Mouse (Mus musculus) liver, adult 2 months (tissue): ENCODE measurements around the gene Nrbp1. TPM values are rescaled to one million over a fixed set of nuclear protein-coding genes. Genes with fewer than 3 reads are reported as not detected.

Source experiments
- DNase-seq: peaks from one replicate; pipeline ENCODE4 v3.0.0-alpha.2; 2011; ENCODE audit warnings: low read depth, low spot score; ENCODE audit errors: extremely low read depth
- H3K27ac ChIP-seq: fragments of 200-500 bp; replicated peaks from 2 replicates; pipeline ENCODE4 v1.5.1; 2012; ENCODE audit warnings: low read depth, mild to moderate bottlenecking, control low read depth, inconsistent platforms, low read length; ENCODE audit not compliant: insufficient read depth
- H3K27me3 ChIP-seq: fragments of 200-500 bp; 2 replicates; pipeline ENCODE4 v1.6.1; 2012; ENCODE audit warnings: mild to moderate bottlenecking, moderate library complexity, low read length, inconsistent platforms; ENCODE audit not compliant: control insufficient read depth, insufficient read depth
- H3K36me3 ChIP-seq: fragments of 200-500 bp; 2 replicates; pipeline ENCODE4 v1.6.1; 2012; ENCODE audit warnings: low read length, inconsistent platforms; ENCODE audit not compliant: control insufficient read depth, insufficient read depth
- H3K4me1 ChIP-seq: fragments of 200-500 bp; 2 replicates; pipeline ENCODE4 v1.6.1; 2011; ENCODE audit warnings: low read length; ENCODE audit not compliant: control insufficient read depth, insufficient read depth
- H3K4me3 ChIP-seq: fragments of 200-500 bp; 2 replicates; pipeline ENCODE4 v1.5.1; 2011; ENCODE audit warnings: low read depth, mild to moderate bottlenecking, control low read depth, low read length, moderate library complexity; ENCODE audit not compliant: insufficient read depth
- H3K79me2 ChIP-seq: fragments of 200-500 bp; 2 replicates; pipeline ENCODE4 v1.6.1; 2012; ENCODE audit warnings: inconsistent platforms, mild to moderate bottlenecking, low read length, moderate library complexity; ENCODE audit not compliant: control insufficient read depth, insufficient read depth
- H3K9ac ChIP-seq: fragments of 200-500 bp; 2 replicates; pipeline ENCODE4 v1.6.1; 2012; ENCODE audit warnings: low read depth, mild to moderate bottlenecking, control low read depth, inconsistent platforms, low read length
- CTCF ChIP-seq: fragments of 200-500 bp; IDR thresholded peaks from 2 replicates; pipeline ENCODE4 v1.5.1; 2011; ENCODE audit warnings: low read depth, low read length, control low read depth
- POLR2A ChIP-seq: fragments of 200-500 bp; IDR thresholded peaks from 2 replicates; pipeline ENCODE4 v1.6.1; 2011; ENCODE audit warnings: low read length, control low read depth; ENCODE audit not compliant: insufficient read depth; ENCODE audit errors: extremely low read depth
- WGBS: fragments of 180-500 bp; shearing (Covaris S2); methylation state at CpG from one replicate; pipeline ENCODE4 v1.1.7; 2018; 5-methylcytosine and 5-hydroxymethylcytosine counted together
- polyA plus RNA-seq: library from polyadenylated mRNA; depleted of rRNA; stranded (reverse); fragments of >200 nt; gene quantifications from 2 replicates; pipeline ENCODE4 v1.2.3, GENCODE M21; 2012
- total RNA-seq: library from RNA; depleted of rRNA; stranded (reverse); fragments of >200 nt; gene quantifications from 2 replicates; pipeline ENCODE4 v1.2.3, GENCODE M21; 2014

Nrbp1 gene
- total and polyA plus RNA-seq, 2 experiments: 51.5 to 112 TPM

GRCm38 (mm10) chr5:31252151-31252550 lies 11.5 kb downstream of the Nrbp1 start:
- no peaks in the 10 kb centered on the region for H3K79me2 ChIP-seq
- peaks cover 2% of the 10 kb centered on the region for H3K4me1 ChIP-seq
- H3K27me3 ChIP-seq: no peaks in the 10 kb centered on the region
- no peak for DNase-seq
- no peak overlapping the region for H3K4me3 ChIP-seq
- no peak for TF ChIP-seq POLR2A
- TF ChIP-seq CTCF: no peak
- H3K36me3 ChIP-seq: peaks cover 36% of the 10 kb centered on the region
- H3K9ac ChIP-seq: no peak overlapping the region
- no peak overlapping the region for H3K27ac ChIP-seq
- WGBS: 89% methylated on average over 10 of the region's 10 CpGs

- Histone ChIP-seq H3K9ac (no peak overlapping the region), H3K36me3 (peaks cover 29% of the 10 kb centered on the region), H3K4me3 (no peak overlapping the region), H3K79me2 (no peaks in the 10 kb centered on the region), H3K4me1 (peaks cover 2% of the 10 kb centered on the region), H3K27ac (no peak overlapping the region), H3K27me3 (no peaks in the 10 kb centered on the region)
- no peak for DNase-seq
- no peak for TF ChIP-seq POLR2A
- no peak for TF ChIP-seq CTCF
- WGBS: 93% methylated on average over 16 of the region's 16 CpGs
Observed at GRCm38 (mm10) chr5:31252795-31253545, 12.3 kb downstream of the Nrbp1 start.

- WGBS: 93% methylated on average over 8 of the region's 8 CpGs
- Histone ChIP-seq H3K36me3 (peaks cover 21% of the 10 kb centered on the region), H3K4me3 (no peak overlapping the region), H3K4me1 (peaks cover 2% of the 10 kb centered on the region), H3K27me3 (no peaks in the 10 kb centered on the region), H3K27ac (no peak overlapping the region), H3K79me2 (no peaks in the 10 kb centered on the region), H3K9ac (no peak overlapping the region)
- DNase-seq: no peak
- TF ChIP-seq POLR2A (no peak), CTCF (no peak)
Observed at GRCm38 (mm10) chr5:31253806-31254205, 13.1 kb downstream of the Nrbp1 start.

- Histone ChIP-seq H3K4me1 (peaks cover 2% of the 10 kb centered on the region), H3K36me3 (peaks cover 16% of the 10 kb centered on the region), H3K27ac (no peak overlapping the region), H3K27me3 (no peaks in the 10 kb centered on the region), H3K9ac (no peak overlapping the region), H3K79me2 (no peaks in the 10 kb centered on the region), H3K4me3 (no peak overlapping the region)
- DNase-seq: no peak
- 74% methylated on average over 7 of the region's 7 CpGs for WGBS
- TF ChIP-seq POLR2A (no peak), CTCF (no peak)
Observed at GRCm38 (mm10) chr5:31254452-31254851, 13.8 kb downstream of the Nrbp1 start.

- WGBS: 92% methylated on average over 8 of the region's 8 CpGs
- H3K79me2 ChIP-seq: no peaks in the 10 kb centered on the region
- H3K4me3 ChIP-seq: no peak overlapping the region
- H3K27me3 ChIP-seq: no peaks in the 10 kb centered on the region
- peaks cover 11% of the 10 kb centered on the region for H3K36me3 ChIP-seq
- H3K4me1 ChIP-seq: peaks cover 2% of the 10 kb centered on the region
- DNase-seq: no peak
- no peak overlapping the region for H3K9ac ChIP-seq
- H3K27ac ChIP-seq: no peak overlapping the region
- TF ChIP-seq CTCF (no peak), POLR2A (no peak)
Observed at GRCm38 (mm10) chr5:31254901-31255300, 14.2 kb downstream of the Nrbp1 start.

GRCm38 (mm10) chr5:31255381-31255780 lies 14.7 kb downstream of the Nrbp1 start:
- no peak overlapping the region for H3K9ac ChIP-seq
- no peak overlapping the region for H3K4me3 ChIP-seq
- H3K27me3 ChIP-seq: no peaks in the 10 kb centered on the region
- peaks cover 7% of the 10 kb centered on the region; the same call in 1 of the 2 replicates for H3K36me3 ChIP-seq
- peaks cover 2% of the 10 kb centered on the region for H3K4me1 ChIP-seq
- no peak overlapping the region for H3K27ac ChIP-seq
- H3K79me2 ChIP-seq: no peaks in the 10 kb centered on the region
- no peak for DNase-seq
- WGBS: 96% methylated on average over 2 of the region's 2 CpGs
- TF ChIP-seq POLR2A: no peak
- no peak for TF ChIP-seq CTCF
